Mouse (Mus musculus) lung, embryonic 14.5 days (tissue): ENCODE measurements around the gene Cdh24. TPM values are rescaled to one million over a fixed set of nuclear protein-coding genes. Genes with fewer than 3 reads are reported as not detected.

ENCODE experiments used
- ATAC-seq: fragments of 200-750 bp; cut with Nextera tagmentation; 2 replicates; pipeline ENCODE4 v1.8.0; 2017; ENCODE audit warnings: mild to moderate bottlenecking, moderate TSS enrichment, moderate library complexity; ENCODE audit not compliant: insufficient read depth
- DNase-seq: peaks from one replicate; pipeline ENCODE4 v3.0.0-alpha.2; 2015
- H3K27ac ChIP-seq: fragments of 300-500 bp; sonication (generic); 2 replicates; pipeline ENCODE4 v1.5.1; 2014; ENCODE audit warnings: low read depth, mild to moderate bottlenecking, moderate library complexity
- H3K27me3 ChIP-seq: fragments of 300-500 bp; sonication (generic); 2 replicates; pipeline ENCODE4 v1.6.1; 2014; ENCODE audit warnings: low read length, control low read depth; ENCODE audit not compliant: insufficient read depth
- H3K36me3 ChIP-seq: fragments of 300-500 bp; sonication (generic); 2 replicates; pipeline ENCODE4 v1.6.1; 2014; ENCODE audit warnings: control low read depth; ENCODE audit not compliant: insufficient read depth
- H3K4me1 ChIP-seq: fragments of 300-500 bp; sonication (generic); 2 replicates; pipeline ENCODE4 v1.6.1; 2014; ENCODE audit warnings: antibody characterized with exemption, control low read depth; ENCODE audit not compliant: insufficient read depth
- H3K4me2 ChIP-seq: fragments of 300-500 bp; sonication (generic); 2 replicates; pipeline ENCODE4 v1.6.1; 2014; ENCODE audit warnings: mild to moderate bottlenecking
- H3K4me3 ChIP-seq: fragments of 300-500 bp; sonication (generic); 2 replicates; pipeline ENCODE4 v1.5.1; 2014; ENCODE audit warnings: low read depth, low read length
- H3K9ac ChIP-seq: fragments of 300-500 bp; sonication (generic); 2 replicates; pipeline ENCODE4 v1.6.1; 2014
- H3K9me3 ChIP-seq: fragments of 300-500 bp; sonication (generic); 2 replicates; pipeline ENCODE4 v1.6.1; 2016; ENCODE audit warnings: low read depth, low read length, control low read depth
- CTCF ChIP-seq: IDR thresholded peaks from 2 replicates; pipeline ENCODE4 v1.5.1; 2016; ENCODE audit warnings: antibody characterized with exemption, low read depth
- WGBS: fragments of 180-500 bp; shearing (Covaris S2); extraction: QIAGEN DNeasy Blood & Tissue Kit; methylation state at CpG from one replicate; pipeline ENCODE4 v1.1.7; 2014; 5-methylcytosine and 5-hydroxymethylcytosine counted together
- polyA plus RNA-seq: library from polyadenylated mRNA; unstranded; fragments of >200 nt; fragmentation: Nextera tagmentation; extraction: Ambion mirVana; gene quantifications from 2 replicates; pipeline ENCODE4 v1.2.1, GENCODE M21; 2014

The Cdh24 gene
- polyA plus RNA-seq, 1 experiment from 2014 or later: 5.4 TPM

DNA sequence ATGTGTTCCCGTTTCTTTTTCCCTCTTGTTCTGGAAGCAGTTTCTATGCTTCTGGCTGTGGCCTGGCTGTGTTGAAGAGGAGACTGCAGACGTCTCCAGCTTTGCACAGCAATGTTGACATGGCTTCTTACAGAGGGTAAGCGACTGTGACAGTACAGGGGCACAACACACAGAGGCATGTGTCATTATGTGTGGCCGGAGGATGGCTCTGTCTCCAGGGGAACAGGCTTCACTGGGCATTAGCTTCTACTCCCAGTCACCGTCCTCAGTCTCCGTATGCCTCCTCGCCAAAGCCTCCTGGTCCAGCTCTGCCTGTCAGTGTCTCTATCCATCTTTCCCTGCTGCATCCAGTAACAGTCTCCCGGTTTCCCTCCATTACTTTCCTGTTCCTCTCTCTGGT is 33.9 kb downstream of the Cdh24 start:
- WGBS: 27% methylated on average over 8 of the region's 8 CpGs
- no peak for TF ChIP-seq CTCF
- no peaks in the 10 kb centered on the region for H3K27me3 ChIP-seq
- peaks cover 10% of the 10 kb centered on the region for H3K4me1 ChIP-seq
- DNase-seq: no peak
- no peak overlapping the region for H3K4me2 ChIP-seq
- no peak overlapping the region for H3K9ac ChIP-seq
- H3K27ac ChIP-seq: no peak overlapping the region
- no peak for ATAC-seq
- peaks cover 13% of the 10 kb centered on the region for H3K36me3 ChIP-seq
- no peaks in the 10 kb centered on the region for H3K9me3 ChIP-seq
- no peak overlapping the region for H3K4me3 ChIP-seq

- under 1% methylated on average over 38 of the region's 39 CpGs for WGBS
- peak; percentile 50 for ATAC-seq
- Histone ChIP-seq H3K9me3 (no peaks in the 10 kb centered on the region), H3K36me3 (0 out of 2 replicates have a peak, but pooled peaks cover 3% of the 10 kb centered on the region), H3K4me2 (peak within 1 kb of the TSS; percentile 77), H3K27me3 (no peaks in the 10 kb centered on the region), H3K9ac (peak within 1 kb of the TSS; percentile 66), H3K27ac (peak within 1 kb of the TSS; percentile 82), H3K4me3 (peak within 1 kb of the TSS; percentile 44), H3K4me1 (peaks cover 10% of the 10 kb centered on the region)
- TF ChIP-seq CTCF: no peak
- peak; percentile 90 for DNase-seq
These were observed 35.3 kb downstream of the Cdh24 start, which contains the start of gene 4931414P19Rik for GRCm38 (mm10) chr14:54605752-54606321. Gene 4931414P19Rik (minus strand): TSS chr14:54605993.

DNA sequence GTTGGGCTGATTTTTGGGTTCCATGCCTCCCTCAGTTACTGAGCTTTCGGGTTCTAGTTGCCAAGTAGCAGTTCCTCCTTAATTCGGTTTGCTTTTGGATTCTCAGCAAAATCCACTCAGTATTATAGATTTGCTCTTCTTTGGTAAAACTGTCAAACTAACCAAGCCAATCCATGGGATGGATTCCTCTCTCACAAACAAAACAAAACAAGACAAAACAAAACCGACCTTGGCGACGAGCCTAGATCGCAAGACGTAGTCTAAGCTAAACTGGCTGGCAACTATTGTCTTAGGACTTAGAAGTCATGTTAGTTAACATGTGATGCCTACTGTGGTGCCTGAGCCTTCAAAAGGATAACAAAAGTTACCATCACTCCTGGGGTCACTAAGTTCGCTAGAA is 37.5 kb downstream of the Cdh24 start:
- TF ChIP-seq CTCF: no peak
- peak overlapping the region; percentile 66 for H3K4me2 ChIP-seq

DNA sequence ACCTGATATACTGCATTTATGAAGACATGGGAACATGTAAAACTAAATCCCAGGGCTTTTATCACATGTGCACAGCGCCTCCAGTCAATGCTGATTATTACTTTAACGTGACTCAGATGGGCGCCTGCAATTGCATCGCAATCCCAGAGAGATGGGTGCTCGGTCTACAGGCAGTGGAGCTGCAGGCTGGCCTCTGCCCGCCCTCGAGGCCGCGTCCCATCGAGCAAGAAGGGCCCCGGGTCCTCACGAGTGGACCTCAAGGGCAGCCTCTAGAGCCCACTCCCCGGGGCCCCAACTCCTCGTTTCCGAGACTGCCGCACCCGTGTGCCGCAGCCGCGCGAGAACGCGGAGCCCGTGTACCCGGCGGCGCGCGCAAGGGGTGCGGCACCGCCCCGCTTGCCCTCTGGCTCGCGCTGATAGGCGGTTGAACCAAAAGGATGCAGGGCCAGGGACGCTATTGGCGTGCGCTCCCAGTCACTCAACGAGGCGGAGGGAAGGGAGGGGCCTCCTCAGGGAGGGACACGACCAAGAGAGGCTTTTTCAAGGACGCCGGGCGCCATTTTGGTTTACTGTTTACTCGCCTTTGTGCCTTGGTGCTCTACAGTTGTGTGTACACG is 38.0 kb downstream of the Cdh24 start:
- peak; percentile 99 for DNase-seq
- H3K4me2 ChIP-seq: peak overlapping the region; percentile 66
- H3K36me3 ChIP-seq: no peaks in the 10 kb centered on the region
- under 1% methylated on average over 46 of the region's 46 CpGs for WGBS
- H3K9me3 ChIP-seq: no peaks in the 10 kb centered on the region
- H3K9ac ChIP-seq: peak overlapping the region; percentile 86
- H3K4me1 ChIP-seq: peaks cover 10% of the 10 kb centered on the region
- H3K27me3 ChIP-seq: no peaks in the 10 kb centered on the region
- no peak for TF ChIP-seq CTCF
- peak overlapping the region; percentile 66 for H3K4me3 ChIP-seq
- peak; percentile 99 for ATAC-seq
- peak overlapping the region; percentile 95 for H3K27ac ChIP-seq

More for the DNA sequence above, 37.5 kb downstream of the Cdh24 start:
- Histone ChIP-seq H3K27ac (peak overlapping the region; percentile 95), H3K27me3 (no peaks in the 10 kb centered on the region), H3K9me3 (no peaks in the 10 kb centered on the region), H3K4me3 (peak overlapping the region; percentile 66), H3K4me1 (peaks cover 10% of the 10 kb centered on the region), H3K9ac (no peak overlapping the region), H3K36me3 (no peaks in the 10 kb centered on the region)
- ATAC-seq (no peak), DNase-seq (no peak)
- 75% methylated on average over 8 of the region's 8 CpGs for WGBS

- peak overlapping the region; percentile 66 for H3K4me3 ChIP-seq
- no peaks in the 10 kb centered on the region for H3K36me3 ChIP-seq
- peak overlapping the region; percentile 95 for H3K27ac ChIP-seq
- H3K4me2 ChIP-seq: peak overlapping the region; percentile 66
- H3K9ac ChIP-seq: peak overlapping the region; percentile 86
- ATAC-seq (peak; percentile 6; the same call in 1 of the 2 replicates), DNase-seq (no peak)
- TF ChIP-seq CTCF: no peak
- 36% methylated on average over 4 of the region's 4 CpGs for WGBS
- H3K9me3 ChIP-seq: no peaks in the 10 kb centered on the region
- no peaks in the 10 kb centered on the region for H3K27me3 ChIP-seq
- H3K4me1 ChIP-seq: peaks cover 10% of the 10 kb centered on the region
These were observed 38.6 kb downstream of the Cdh24 start for GRCm38 (mm10) chr14:54602613-54603012.

GRCm38 (mm10) chr14:54601601-54602000 is 39.6 kb downstream of the Cdh24 start:
- ATAC-seq (no peak), DNase-seq (no peak)
- WGBS: 22% methylated on average over 2 of the region's 2 CpGs

GRCm38 (mm10) chr14:54597084-54597483 is 44.1 kb downstream of the Cdh24 start:
- Histone ChIP-seq H3K9me3 (no peaks in the 10 kb centered on the region), H3K4me3 (no peak overlapping the region), H3K27ac (no peak overlapping the region), H3K4me1 (no peaks in the 10 kb centered on the region), H3K36me3 (peaks cover 15% of the 10 kb centered on the region; the same call in 1 of the 2 replicates), H3K4me2 (no peak overlapping the region), H3K9ac (no peak overlapping the region), H3K27me3 (no peaks in the 10 kb centered on the region)
- DNase-seq (no peak), ATAC-seq (no peak)
- peak; percentile 59 for TF ChIP-seq CTCF
- WGBS: 75% methylated on average over 7 of the region's 7 CpGs

More at GRCm38 (mm10) chr14:54601601-54602000, 39.6 kb downstream of the Cdh24 start:
- no peak overlapping the region for H3K9ac ChIP-seq
- TF ChIP-seq CTCF: no peak
- H3K4me3 ChIP-seq: no peak overlapping the region
- H3K27me3 ChIP-seq: no peaks in the 10 kb centered on the region
- peaks cover 10% of the 10 kb centered on the region for H3K4me1 ChIP-seq
- no peaks in the 10 kb centered on the region for H3K36me3 ChIP-seq
- H3K9me3 ChIP-seq: no peaks in the 10 kb centered on the region
- H3K4me2 ChIP-seq: no peak overlapping the region
- H3K27ac ChIP-seq: no peak overlapping the region
